Mouse (Mus musculus) embryonic facial prominence, embryonic 15.5 days (tissue): ENCODE measurements around the gene Tex33. TPM values are rescaled to one million over a fixed set of nuclear protein-coding genes. Genes with fewer than 3 reads are reported as not detected.

Experiments
- ATAC-seq: fragments of 200-750 bp; cut with Nextera tagmentation; 2 replicates; pipeline ENCODE4 v1.8.0; 2017; ENCODE audit warnings: low read depth, moderate TSS enrichment; ENCODE audit not compliant: insufficient number of reproducible peaks, low FRiP score, low TSS enrichment
- H3K27ac ChIP-seq: fragments of 300-500 bp; sonication (generic); replicated peaks from 2 replicates; pipeline ENCODE4 v1.5.1; 2015; ENCODE audit warnings: mild to moderate bottlenecking, inconsistent platforms
- H3K27me3 ChIP-seq: fragments of 300-500 bp; sonication (generic); 2 replicates; pipeline ENCODE4 v1.6.1; 2015; ENCODE audit warnings: inconsistent platforms
- H3K36me3 ChIP-seq: fragments of 300-500 bp; sonication (generic); 2 replicates; pipeline ENCODE4 v1.6.1; 2015; ENCODE audit warnings: mild to moderate bottlenecking, inconsistent platforms
- H3K4me1 ChIP-seq: fragments of 300-500 bp; sonication (generic); 2 replicates; pipeline ENCODE4 v1.6.1; 2015; ENCODE audit warnings: inconsistent platforms
- H3K4me2 ChIP-seq: fragments of 300-500 bp; sonication (generic); replicated peaks from 2 replicates; pipeline ENCODE4 v1.6.1; 2015; ENCODE audit warnings: mild to moderate bottlenecking, inconsistent platforms
- H3K4me3 ChIP-seq: fragments of 300-500 bp; sonication (generic); replicated peaks from 2 replicates; pipeline ENCODE4 v1.5.1; 2015; ENCODE audit warnings: mild to moderate bottlenecking, inconsistent platforms
- H3K9ac ChIP-seq: fragments of 300-500 bp; sonication (generic); 2 replicates; pipeline ENCODE4 v1.6.1; 2015; ENCODE audit warnings: inconsistent platforms
- H3K9me3 ChIP-seq: fragments of 300-500 bp; sonication (generic); replicated peaks from 2 replicates; pipeline ENCODE4 v1.6.1; 2016; ENCODE audit warnings: inconsistent platforms
- WGBS: fragments of 180-500 bp; shearing (Covaris S2); methylation state at CpG from one replicate; pipeline ENCODE4 v1.1.7; 2015; 5-methylcytosine and 5-hydroxymethylcytosine counted together
- polyA plus RNA-seq: library from polyadenylated mRNA; unstranded; fragments of >200 nt; fragmentation: Nextera tagmentation; extraction: Ambion mirVana; gene quantifications from 2 replicates; pipeline ENCODE4 v1.2.1, GENCODE M21; 2015

Tex33 gene
- polyA plus RNA-seq, 1 experiment from 2014 or later: 0.83 TPM

GRCm38 (mm10) chr15:78430874-78431273 lies 35.2 kb upstream of the Tex33 start:
- Histone ChIP-seq H3K27me3 (no peaks in the 10 kb centered on the region), H3K9me3 (no peaks in the 10 kb centered on the region), H3K4me2 (no peak overlapping the region), H3K4me3 (no peak overlapping the region), H3K9ac (no peak overlapping the region), H3K4me1 (peaks cover 34% of the 10 kb centered on the region), H3K27ac (no peak overlapping the region), H3K36me3 (peaks cover 41% of the 10 kb centered on the region)
- ATAC-seq: no peak
- 78% methylated on average over 10 of the region's 10 CpGs for WGBS

- no peaks in the 10 kb centered on the region for H3K9me3 ChIP-seq
- no peak for ATAC-seq
- 68% methylated on average over 13 of the region's 13 CpGs for WGBS
- H3K4me2 ChIP-seq: peak overlapping the region; percentile 73; the same call in 1 of the 2 replicates
- peak overlapping the region; percentile 76 for H3K4me3 ChIP-seq
- no peak overlapping the region for H3K9ac ChIP-seq
- peak overlapping the region; percentile 76 for H3K27ac ChIP-seq
- no peaks in the 10 kb centered on the region for H3K27me3 ChIP-seq
- peaks cover 27% of the 10 kb centered on the region for H3K4me1 ChIP-seq
- peaks cover 33% of the 10 kb centered on the region for H3K36me3 ChIP-seq
Observed at GRCm38 (mm10) chr15:78429871-78430622, 34.3 kb upstream of the Tex33 start.

- no peaks in the 10 kb centered on the region for H3K27me3 ChIP-seq
- H3K4me1 ChIP-seq: peaks cover 25% of the 10 kb centered on the region
- H3K4me3 ChIP-seq: peak overlapping the region; percentile 76
- no peak for ATAC-seq
- peak overlapping the region; percentile 53 for H3K9ac ChIP-seq
- peak overlapping the region; percentile 73 for H3K4me2 ChIP-seq
- no peaks in the 10 kb centered on the region for H3K9me3 ChIP-seq
- peaks cover 26% of the 10 kb centered on the region for H3K36me3 ChIP-seq
- WGBS: 4% methylated on average over 3 of the region's 3 CpGs
- H3K27ac ChIP-seq: peak overlapping the region; percentile 76
Observed at GRCm38 (mm10) chr15:78429139-78429459, 33.4 kb upstream of the Tex33 start.

- Histone ChIP-seq H3K27ac (peak within 1 kb of the TSS; percentile 76), H3K4me1 (peaks cover 25% of the 10 kb centered on the region), H3K9me3 (no peaks in the 10 kb centered on the region), H3K27me3 (no peaks in the 10 kb centered on the region), H3K4me2 (peak within 1 kb of the TSS; percentile 73), H3K9ac (peak within 1 kb of the TSS; percentile 53), H3K36me3 (peaks cover 21% of the 10 kb centered on the region), H3K4me3 (peak within 1 kb of the TSS; percentile 76)
- ATAC-seq: peak; percentile 83
- WGBS: 2% methylated on average over 50 of the region's 52 CpGs
Observed at GRCm38 (mm10) chr15:78428391-78429138, 32.9 kb upstream of the Tex33 start, which contains the start of gene Kctd17. Gene Kctd17, plus strand, starts transcription at chr15:78428564.

GRCm38 (mm10) chr15:78425230-78425629 lies 29.5 kb upstream of the Tex33 start:
- Histone ChIP-seq H3K27me3 (no peaks in the 10 kb centered on the region), H3K4me1 (peaks cover 18% of the 10 kb centered on the region), H3K4me2 (no peak overlapping the region), H3K9ac (no peak overlapping the region), H3K9me3 (no peaks in the 10 kb centered on the region), H3K36me3 (no peaks in the 10 kb centered on the region), H3K27ac (no peak overlapping the region), H3K4me3 (no peak overlapping the region)
- 61% methylated on average over 4 of the region's 4 CpGs for WGBS
- ATAC-seq: no peak

- ATAC-seq: no peak
- no peak overlapping the region for H3K4me3 ChIP-seq
- no peak overlapping the region for H3K27ac ChIP-seq
- H3K4me1 ChIP-seq: peaks cover 11% of the 10 kb centered on the region
- no peak overlapping the region for H3K9ac ChIP-seq
- H3K9me3 ChIP-seq: no peaks in the 10 kb centered on the region
- no peaks in the 10 kb centered on the region for H3K36me3 ChIP-seq
- no peak overlapping the region for H3K4me2 ChIP-seq
- WGBS: 22% methylated on average over 11 of the region's 11 CpGs
- no peaks in the 10 kb centered on the region for H3K27me3 ChIP-seq
Observed at GRCm38 (mm10) chr15:78424507-78424906, 28.8 kb upstream of the Tex33 start.

- no peak; the same call in none of the 2 replicates for ATAC-seq
- no peaks in the 10 kb centered on the region for H3K36me3 ChIP-seq
- 12% methylated on average over 16 of the region's 16 CpGs for WGBS
Observed at GRCm38 (mm10) chr15:78422046-78422956, 26.6 kb upstream of the Tex33 start.

GRCm38 (mm10) chr15:78420395-78420794 lies 24.7 kb upstream of the Tex33 start:
- ATAC-seq: no peak
- Histone ChIP-seq H3K4me3 (no peak overlapping the region), H3K27me3 (no peaks in the 10 kb centered on the region), H3K9ac (no peak overlapping the region), H3K27ac (no peak overlapping the region), H3K4me2 (no peak overlapping the region), H3K4me1 (no peaks in the 10 kb centered on the region), H3K9me3 (no peaks in the 10 kb centered on the region), H3K36me3 (no peaks in the 10 kb centered on the region)
- WGBS: 81% methylated on average over 13 of the region's 13 CpGs

More at GRCm38 (mm10) chr15:78422046-78422956, 26.6 kb upstream of the Tex33 start:
- Histone ChIP-seq H3K9me3 (no peaks in the 10 kb centered on the region), H3K27me3 (no peaks in the 10 kb centered on the region), H3K4me3 (no peak overlapping the region), H3K9ac (no peak overlapping the region), H3K4me2 (no peak overlapping the region; the same call in 1 of the 2 replicates), H3K4me1 (no peaks in the 10 kb centered on the region), H3K27ac (no peak overlapping the region)

- no peaks in the 10 kb centered on the region for H3K27me3 ChIP-seq
- no peak overlapping the region for H3K4me3 ChIP-seq
- ATAC-seq: no peak
- no peak overlapping the region for H3K9ac ChIP-seq
- no peak overlapping the region for H3K4me2 ChIP-seq
- no peaks in the 10 kb centered on the region for H3K4me1 ChIP-seq
- no peaks in the 10 kb centered on the region for H3K9me3 ChIP-seq
- H3K36me3 ChIP-seq: no peaks in the 10 kb centered on the region
- WGBS: 17% methylated on average over 4 of the region's 4 CpGs
- H3K27ac ChIP-seq: peak overlapping the region; percentile 17; the same call in 1 of the 2 replicates
Observed at GRCm38 (mm10) chr15:78416937-78417336, 21.2 kb upstream of the Tex33 start.

- no peak for ATAC-seq
- peak overlapping the region; percentile 11; the same call in 1 of the 2 replicates for H3K27ac ChIP-seq
Observed at GRCm38 (mm10) chr15:78414157-78414556, 18.4 kb upstream of the Tex33 start.

GRCm38 (mm10) chr15:78413719-78414117 lies 18.0 kb upstream of the Tex33 start:
- Histone ChIP-seq H3K36me3 (no peaks in the 10 kb centered on the region), H3K9ac (no peak overlapping the region), H3K4me1 (peaks cover 9% of the 10 kb centered on the region), H3K27me3 (peaks cover 29% of the 10 kb centered on the region), H3K4me2 (no peak overlapping the region), H3K27ac (0 out of 2 replicates have a peak overlapping the region, but pooled peaks have one; percentile 11), H3K4me3 (no peak overlapping the region), H3K9me3 (no peaks in the 10 kb centered on the region)
- WGBS: 58% methylated on average over 1 of the region's 1 CpGs
- no peak for ATAC-seq

More at GRCm38 (mm10) chr15:78414157-78414556, 18.4 kb upstream of the Tex33 start:
- 77% methylated on average over 8 of the region's 8 CpGs for WGBS
- H3K4me3 ChIP-seq: no peak overlapping the region
- no peak overlapping the region for H3K4me2 ChIP-seq
- H3K4me1 ChIP-seq: peaks cover 9% of the 10 kb centered on the region
- no peak overlapping the region for H3K9ac ChIP-seq
- no peaks in the 10 kb centered on the region for H3K9me3 ChIP-seq
- H3K36me3 ChIP-seq: no peaks in the 10 kb centered on the region
- peaks cover 24% of the 10 kb centered on the region for H3K27me3 ChIP-seq
